Mouse (Mus musculus) ES-Bruce4 (cell line): ENCODE measurements around the gene Etv3. TPM values are rescaled to one million over a fixed set of nuclear protein-coding genes. Genes with fewer than 3 reads are reported as not detected.
"Not testable (repeated sequence)": the region's sequence is repeated elsewhere in the genome, so short reads cannot be mapped to it uniquely, and the experiment has no call there.

ENCODE experiments used
- H3K27ac ChIP-seq: 2 replicates; pipeline ENCODE4 v1.5.1; 2012; ENCODE audit warnings: low read length, inconsistent platforms; ENCODE audit not compliant: insufficient read depth
- H3K27me3 ChIP-seq: 2 replicates; pipeline ENCODE4 v1.6.1; 2012; ENCODE audit warnings: mild to moderate bottlenecking, low read length, inconsistent platforms; ENCODE audit not compliant: control insufficient read depth, poor library complexity, insufficient read depth, severe bottlenecking
- H3K36me3 ChIP-seq: 2 replicates; pipeline ENCODE4 v1.6.1; 2012; ENCODE audit warnings: inconsistent platforms, mild to moderate bottlenecking, low read length, moderate library complexity; ENCODE audit not compliant: control insufficient read depth, poor library complexity, insufficient read depth, severe bottlenecking
- H3K4me1 ChIP-seq: one replicate; pipeline ENCODE4 v1.8.1; 2011; ENCODE audit warnings: low read length; ENCODE audit not compliant: control insufficient read depth, insufficient read depth
- H3K4me3 ChIP-seq: 2 replicates; pipeline ENCODE4 v1.5.1; 2011; ENCODE audit warnings: low read depth, mild to moderate bottlenecking, low read length
- H3K9ac ChIP-seq: 2 replicates; pipeline ENCODE4 v1.6.1; 2012; ENCODE audit warnings: low read depth, mild to moderate bottlenecking, inconsistent platforms; ENCODE audit not compliant: poor library complexity, severe bottlenecking
- H3K9me3 ChIP-seq: replicated peaks from 2 replicates; pipeline ENCODE4 v1.6.1; 2012; ENCODE audit warnings: mild to moderate bottlenecking, low read length, inconsistent platforms; ENCODE audit not compliant: control insufficient read depth, poor library complexity, insufficient read depth, severe bottlenecking
- CTCF ChIP-seq: IDR thresholded peaks from one replicate; pipeline ENCODE4 v1.8.1; 2011; ENCODE audit warnings: low read depth, low read length
- EP300 ChIP-seq: IDR thresholded peaks from 2 replicates; pipeline ENCODE4 v1.6.1; 2011; ENCODE audit warnings: low read depth, low read length; ENCODE audit not compliant: insufficient read depth
- POLR2A ChIP-seq: IDR thresholded peaks from one replicate; pipeline ENCODE4 v1.8.1; 2011; ENCODE audit warnings: low read length; ENCODE audit not compliant: insufficient read depth
- polyA plus RNA-seq: library from polyadenylated mRNA; stranded (reverse); fragments of >200 nt; gene quantifications from 2 replicates; pipeline ENCODE4 v1.2.4, GENCODE M21; 2011; ENCODE audit warnings: low read depth; ENCODE audit not compliant: missing spikeins, insufficient read depth, insufficient read length

Etv3 gene
- polyA plus RNA-seq, 1 experiment: 12.6 TPM

DNA sequence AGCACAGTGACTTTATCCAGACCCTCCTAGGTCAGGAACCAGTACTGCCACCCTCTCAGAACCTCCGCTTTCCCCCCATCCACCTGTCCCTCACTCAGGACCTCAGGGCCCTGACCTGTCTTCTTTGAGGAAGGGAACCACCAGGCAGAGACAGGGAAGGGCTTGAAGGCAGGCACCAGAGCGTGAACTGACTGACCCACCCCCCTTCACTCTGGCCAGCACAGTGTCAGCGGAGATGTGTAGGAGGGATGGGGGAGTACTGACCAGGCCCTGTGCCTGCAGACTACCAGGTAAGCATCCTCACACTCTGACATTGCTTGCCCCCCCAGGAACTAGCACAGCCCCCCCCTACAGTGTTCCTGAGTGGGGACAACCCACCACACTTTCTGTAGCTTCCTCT lies 20.3 kb downstream of the Etv3 start:
- Histone ChIP-seq H3K9ac (no peak overlapping the region), H3K4me1 (peaks cover 9% of the 10 kb centered on the region), H3K27ac (no peak overlapping the region), H3K9me3 (no peaks in the 10 kb centered on the region), H3K27me3 (no peaks in the 10 kb centered on the region), H3K4me3 (no peak overlapping the region), H3K36me3 (no peaks in the 10 kb centered on the region)
- TF ChIP-seq EP300: no peak
- TF ChIP-seq CTCF: no peak
- TF ChIP-seq POLR2A: no peak

DNA sequence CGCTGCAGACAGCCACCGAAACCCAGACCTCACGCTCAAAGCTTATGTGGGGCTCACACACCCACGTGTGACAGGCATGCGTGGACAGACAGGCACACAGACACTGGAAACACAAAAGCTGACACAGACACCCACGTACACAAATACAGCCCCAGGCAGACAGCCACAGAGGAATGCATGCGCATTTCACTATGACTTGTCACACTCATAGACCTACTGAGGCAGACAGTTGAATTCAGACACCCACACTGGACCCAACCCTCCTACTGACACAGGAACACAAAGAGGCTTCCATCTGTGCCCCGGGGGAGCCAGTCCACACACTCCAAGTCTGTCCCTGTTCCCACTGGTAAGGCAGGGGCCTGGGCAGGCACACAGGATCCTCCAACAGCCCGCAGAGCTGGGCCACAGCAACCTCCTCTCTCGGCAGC lies 21.1 kb downstream of the Etv3 start:
- H3K9me3 ChIP-seq: no peaks in the 10 kb centered on the region
- H3K27ac ChIP-seq: no peak overlapping the region
- H3K27me3 ChIP-seq: no peaks in the 10 kb centered on the region
- no peak overlapping the region for H3K4me3 ChIP-seq
- H3K4me1 ChIP-seq: peaks cover 9% of the 10 kb centered on the region
- TF ChIP-seq EP300: no peak
- no peak for TF ChIP-seq CTCF
- TF ChIP-seq POLR2A: no peak
- H3K36me3 ChIP-seq: no peaks in the 10 kb centered on the region
- H3K9ac ChIP-seq: no peak overlapping the region

DNA sequence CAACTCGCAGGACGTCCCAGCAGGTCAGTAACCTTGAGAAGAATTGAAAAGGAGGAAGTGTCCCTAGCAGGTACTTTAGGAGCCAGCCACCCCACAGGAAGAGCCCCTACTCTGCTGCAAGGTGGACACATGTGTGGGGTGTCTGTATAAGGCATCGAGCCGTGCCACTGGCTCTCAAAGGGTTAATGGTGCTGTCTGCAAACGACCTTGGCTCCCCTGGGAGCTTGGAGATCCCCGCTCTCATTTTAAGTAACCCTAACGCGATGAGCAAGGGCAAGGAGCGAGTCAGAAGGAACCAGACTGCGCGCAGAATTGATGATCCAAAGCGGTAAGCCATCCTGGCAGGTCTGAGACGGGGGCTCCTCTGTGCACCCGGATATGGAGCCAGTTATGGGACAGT lies 24.7 kb downstream of the Etv3 start:
- Histone ChIP-seq H3K4me3 (no peak overlapping the region), H3K9me3 (no peaks in the 10 kb centered on the region), H3K27ac (no peak overlapping the region), H3K4me1 (no peaks in the 10 kb centered on the region), H3K27me3 (no peaks in the 10 kb centered on the region), H3K36me3 (no peaks in the 10 kb centered on the region), H3K9ac (no peak overlapping the region)
- TF ChIP-seq EP300 (no peak), POLR2A (no peak), CTCF (no peak)

GRCm38 (mm10) chr3:87552327-87552726 lies 27.1 kb downstream of the Etv3 start:
- Histone ChIP-seq H3K27ac (no peak overlapping the region), H3K9me3 (no peaks in the 10 kb centered on the region), H3K4me3 (no peak overlapping the region), H3K9ac (no peak overlapping the region), H3K36me3 (no peaks in the 10 kb centered on the region), H3K27me3 (no peaks in the 10 kb centered on the region), H3K4me1 (no peaks in the 10 kb centered on the region)
- TF ChIP-seq CTCF: no peak
- TF ChIP-seq EP300: no peak
- no peak for TF ChIP-seq POLR2A

DNA sequence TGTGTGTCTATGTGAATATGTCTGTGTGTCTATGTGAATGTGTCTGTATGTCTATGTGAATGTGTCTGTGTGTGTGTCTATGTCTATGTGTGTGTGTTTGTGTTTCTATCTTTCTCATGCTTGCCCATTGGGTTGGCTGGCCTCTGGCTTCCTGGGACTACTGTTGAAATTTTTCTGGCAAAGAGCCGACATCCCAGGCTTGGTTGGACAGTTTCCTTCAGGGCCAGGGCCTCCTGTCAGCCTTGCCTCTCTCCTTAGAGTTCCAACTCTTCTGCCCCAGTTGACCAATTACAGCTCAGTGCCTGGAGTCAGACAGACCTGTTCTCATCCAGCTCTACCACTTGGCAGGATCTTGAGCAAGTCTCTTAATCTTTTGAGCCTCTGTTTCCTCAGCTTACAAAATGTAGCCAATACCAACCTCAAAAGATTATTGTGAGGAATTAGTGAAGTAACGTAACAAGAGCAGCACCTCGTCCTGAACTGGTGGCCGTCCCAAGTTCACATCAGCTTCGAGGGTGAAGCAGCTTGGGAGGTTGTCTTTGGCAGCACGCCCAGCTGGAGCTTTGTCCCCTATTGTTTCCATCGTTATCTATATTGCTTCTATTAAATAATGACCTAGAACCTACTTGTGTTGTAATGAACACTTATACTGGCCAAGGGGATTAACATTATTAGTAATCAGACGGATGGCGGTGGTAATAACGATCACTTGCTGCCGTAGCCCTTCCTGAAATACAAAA lies 28.2 kb downstream of the Etv3 start:
- Histone ChIP-seq H3K9me3 (no peaks in the 10 kb centered on the region), H3K36me3 (no peaks in the 10 kb centered on the region), H3K9ac (no peak overlapping the region), H3K27me3 (no peaks in the 10 kb centered on the region), H3K4me3 (no peak overlapping the region), H3K27ac (no peak overlapping the region), H3K4me1 (no peaks in the 10 kb centered on the region)
- no peak for TF ChIP-seq CTCF
- TF ChIP-seq POLR2A: no peak
- TF ChIP-seq EP300: no peak

DNA sequence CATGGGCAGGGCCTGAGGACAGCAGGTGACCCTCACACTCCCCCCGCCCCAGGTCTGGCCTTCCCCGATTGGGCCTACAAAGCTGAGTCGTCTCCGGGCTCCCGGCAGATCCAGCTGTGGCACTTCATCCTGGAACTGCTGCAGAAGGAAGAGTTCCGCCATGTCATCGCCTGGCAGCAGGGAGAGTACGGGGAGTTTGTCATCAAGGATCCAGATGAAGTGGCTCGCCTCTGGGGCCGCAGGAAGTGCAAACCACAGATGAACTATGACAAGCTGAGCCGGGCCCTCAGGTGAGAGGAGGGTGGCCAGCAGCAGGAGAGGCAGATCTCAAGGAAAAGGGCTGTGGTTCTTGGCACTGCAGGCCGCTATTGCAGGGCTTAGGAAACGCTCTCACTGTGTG lies 29.7 kb downstream of the Etv3 start:
- not testable (repeated sequence) for H3K27ac ChIP-seq, H3K4me3 ChIP-seq, H3K9me3 ChIP-seq, H3K27me3 ChIP-seq, H3K36me3 ChIP-seq, H3K9ac ChIP-seq, H3K4me1 ChIP-seq
